9 mouse cellular contexts compared by ENCODE assay signal in genomic region chr2:131911341-131911740, GRCm38 (mm10). TPM values are rescaled to one million over a fixed set of nuclear protein-coding genes. Genes with fewer than 3 reads are reported as not detected.
A peak's percentile ranks its signal among the peaks of the same experiment; 100 is the strongest.
DNase-seq lines count a peak whose midpoint lies in the region; ATAC-seq and TF ChIP-seq lines count a peak whose summit lies in the region.
"Had no signal": no experiment of that assay in that cellular context is flagged by ENCODE, and none has a peak within 500 bp of the region (broad histone marks: within the 10 kb centered on the region; RNA-seq: fewer than 3 reads in every experiment).

No protein-coding gene starts in this region.

- H3K36me3 ChIP-seq in hindbrain, embryonic 13.5 days: peaks cover 7% of the 10 kb centered on the region
- peaks cover 9% of the 10 kb centered on the region for H3K36me3 ChIP-seq in neural tube, embryonic 15.5 days

- no peaks in the 10 kb centered on the region for H3K9me3 ChIP-seq in hindbrain, embryonic 13.5 days
- H3K9me3 ChIP-seq in neural tube, embryonic 15.5 days (replicated peaks): no peaks in the 10 kb centered on the region

- peak overlapping the region; percentile 66 for H3K4me2 ChIP-seq in hindbrain, embryonic 13.5 days
- peak overlapping the region; percentile 60 for H3K4me2 ChIP-seq in neural tube, embryonic 15.5 days

- peak overlapping the region; percentile 87 for H3K4me3 ChIP-seq in layer of hippocampus, adult 2 months
- peak overlapping the region; percentile 74 for H3K4me3 ChIP-seq in hindbrain, embryonic 13.5 days
- H3K4me3 ChIP-seq in neural tube, embryonic 15.5 days (replicated peaks): peak overlapping the region; percentile 64

- TF ChIP-seq CTCF in layer of hippocampus, adult 2 months (conservative IDR thresholded peaks at IDR 0.05): no peak

- H3K27ac ChIP-seq in layer of hippocampus, adult 2 months: peak overlapping the region; percentile 98
- H3K27ac ChIP-seq in hindbrain, embryonic 13.5 days: peak overlapping the region; percentile 64
- peak overlapping the region; percentile 95 for H3K27ac ChIP-seq in neural tube, embryonic 15.5 days (replicated peaks)

- no peak for ATAC-seq in hindbrain, embryonic 13.5 days (ENCODE audit: low FRiP score)
- ATAC-seq in neural tube, embryonic 15.5 days (ENCODE audit: low FRiP score): no peak

- H3K27me3 ChIP-seq in hindbrain, embryonic 13.5 days: no peaks in the 10 kb centered on the region
- no peaks in the 10 kb centered on the region for H3K27me3 ChIP-seq in neural tube, embryonic 15.5 days (replicated peaks)

- H3K9ac ChIP-seq in hindbrain, embryonic 13.5 days: peak overlapping the region; percentile 91
- H3K9ac ChIP-seq in neural tube, embryonic 15.5 days (replicated peaks): peak overlapping the region; percentile 75

- DNase-seq in layer of hippocampus, adult 2 months (ENCODE audit: low spot score in 2 of 2): no peak
- DNase-seq in layer of hippocampus, adult 8-10 months (ENCODE audit: low spot score in 2 of 2): no peak
- peak; percentile 61 to 76 for DNase-seq in cerebellum, postnatal 14 days
- no peak for DNase-seq in spleen, adult 18-20 months
- DNase-seq in layer of hippocampus, postnatal 14 days (ENCODE audit: low spot score in 2 of 2): no peak
- DNase-seq in right cerebral cortex, postnatal 25 days: no peak

- peaks cover 33% of the 10 kb centered on the region for H3K4me1 ChIP-seq in hindbrain, embryonic 13.5 days (replicated peaks)
- H3K4me1 ChIP-seq in neural tube, embryonic 15.5 days: peaks cover 39% of the 10 kb centered on the region

- WGBS in hindbrain, embryonic 13.5 days: 31% methylated on average over 4 of the region's 4 CpGs
- 12% methylated on average over 4 of the region's 4 CpGs for WGBS in neural tube, embryonic 15.5 days

RNA-seq across cellular contexts. Expression of gene Prn, which starts 1.6 kb away (rescaled TPM):
- not detected for total RNA-seq in layer of hippocampus, adult 2 months (2021)
- under 1 TPM in 1 of 4 experiments, not detected in 3; 0.11 TPM for total RNA-seq in layer of hippocampus, adult 8-10 months (2022)
- not detected in 2 replicates for polyA plus RNA-seq in hindbrain, embryonic 13.5 days (2015; fragmentation: Nextera tagmentation; extraction: Ambion mirVana)
- polyA plus RNA-seq in neural tube, embryonic 15.5 days (2015; fragmentation: Nextera tagmentation; extraction: Ambion mirVana): not detected in 2 replicates
- not detected for total RNA-seq in layer of hippocampus, postnatal 14 days (2021)
- total RNA-seq: gastrocnemius, adult 18-20 months had no signal

RNA-seq across cellular contexts. Expression of gene Prnp, which starts 1.6 kb away (rescaled TPM):
- total RNA-seq in layer of hippocampus, adult 2 months (2021): 100 to 1,000 TPM; 984 to 990 TPM
- 1,000 to 10,000 TPM; 1,012 to 1,060 (median 1,025) TPM for total RNA-seq in layer of hippocampus, adult 8-10 months (2022)
- polyA plus RNA-seq in hindbrain, embryonic 13.5 days (2015; fragmentation: Nextera tagmentation; extraction: Ambion mirVana): 113 and 118 TPM in 2 replicates
- polyA plus RNA-seq in neural tube, embryonic 15.5 days (2015; fragmentation: Nextera tagmentation; extraction: Ambion mirVana): 141 and 148 TPM in 2 replicates
- total RNA-seq in layer of hippocampus, postnatal 14 days (2021): 100 to 1,000 TPM; 651 to 673 TPM

RNA-seq across cellular contexts. Expression of gene Prnd, which starts 39.3 kb away (rescaled TPM):
- total RNA-seq in layer of hippocampus, adult 2 months (2021): not detected
- under 1 TPM in 2 of 4 experiments, not detected in 2; 0.13 to 0.19 TPM for total RNA-seq in layer of hippocampus, adult 8-10 months (2022)
- polyA plus RNA-seq in hindbrain, embryonic 13.5 days (2015; fragmentation: Nextera tagmentation; extraction: Ambion mirVana): 11.8 and 13.3 TPM in 2 replicates
- 9.5 and 15.1 TPM in 2 replicates for polyA plus RNA-seq in neural tube, embryonic 15.5 days (2015; fragmentation: Nextera tagmentation; extraction: Ambion mirVana)
- 1 to 10 TPM; 2.0 to 2.1 TPM for total RNA-seq in layer of hippocampus, postnatal 14 days (2021)

RNA-seq across cellular contexts. Expression of gene Erv3, which starts 51.8 kb away (rescaled TPM):
- under 1 TPM in 1 of 2 experiments, not detected in 1; 0.12 TPM for total RNA-seq in layer of hippocampus, adult 2 months (2021)
- total RNA-seq in layer of hippocampus, adult 8-10 months (2022): under 1 TPM; 0.12 to 0.36 (median 0.29) TPM
- polyA plus RNA-seq in hindbrain, embryonic 13.5 days (2015; fragmentation: Nextera tagmentation; extraction: Ambion mirVana): not detected in 2 replicates
- not detected in 2 replicates for polyA plus RNA-seq in neural tube, embryonic 15.5 days (2015; fragmentation: Nextera tagmentation; extraction: Ambion mirVana)
- under 1 TPM in 1 of 2 experiments, not detected in 1; 0.14 TPM for total RNA-seq in layer of hippocampus, postnatal 14 days (2021)
- total RNA-seq: gastrocnemius, adult 18-20 months had no signal

Comparison
In these comparisons a context has a peak if more than half of its experiments do, and no peak if none do; other contexts are left out.
1. DNase-seq: peak in cerebellum, postnatal 14 days (2 of 2); none in layer of hippocampus, adult 2 months (0 of 2), layer of hippocampus, adult 8-10 months (0 of 2), spleen, adult 18-20 months (0 of 2), layer of hippocampus, postnatal 14 days (0 of 2) and right cerebral cortex, postnatal 25 days (single experiment).
2. Peak in every context shown above with its lines, with median percentiles within 50 percentile points of each other: H3K27ac ChIP-seq and H3K4me3 ChIP-seq.